Mouse (Mus musculus): Measurements from ENCODE around the gene Gm26920. TPM values are rescaled to one million over a fixed set of nuclear protein-coding genes. Genes with fewer than 3 reads are reported as not detected.

Gene Gm26920
- under 1 TPM; 0.02 to 0.77 TPM for polyA plus RNA-seq (2012; fragmentation: generic; extraction: Trizol)

DNA sequence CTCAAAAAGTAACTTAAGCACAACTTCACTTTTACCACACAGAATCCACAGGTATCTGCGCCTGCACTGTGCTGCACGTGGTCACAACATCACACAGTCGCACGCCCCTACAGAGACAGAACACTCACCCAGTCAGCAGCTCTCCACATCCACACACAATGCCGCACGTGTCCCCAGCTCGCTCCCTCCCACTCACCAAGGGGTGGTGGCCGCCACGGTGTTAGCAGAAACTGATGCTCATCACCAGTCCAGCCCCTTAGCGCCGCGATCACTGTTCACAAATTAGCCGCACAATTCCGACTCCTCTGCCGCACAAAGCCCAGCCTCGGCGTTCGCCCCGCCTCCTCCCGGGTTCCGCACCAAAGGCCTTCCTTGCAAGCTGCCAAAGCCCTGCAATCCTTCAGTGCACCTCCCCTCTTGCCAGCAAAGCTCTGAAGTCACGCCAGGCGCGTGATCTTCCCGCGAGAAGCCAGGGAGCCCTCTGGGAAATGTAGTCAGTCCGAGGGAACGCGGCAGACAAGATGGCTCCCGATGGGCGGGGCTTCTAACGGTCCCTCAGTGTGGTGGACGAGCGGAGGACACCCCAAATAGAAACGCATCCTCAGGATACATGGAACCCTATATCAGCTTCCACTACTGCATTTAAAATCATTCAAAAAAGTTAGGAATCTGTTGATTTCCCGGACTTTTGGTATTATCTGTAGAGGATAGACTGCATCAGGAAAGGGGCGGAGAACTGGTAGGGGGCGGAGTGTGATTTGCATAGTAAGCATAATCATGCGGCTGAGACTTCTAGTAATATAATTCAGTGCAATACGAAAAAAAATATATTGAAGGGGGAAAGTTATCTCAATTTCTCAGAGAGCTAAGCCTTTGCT is at the start of gene Gm26920, which contains the start of gene Zfp566:
Gene Gm26920 (minus strand): TSS at position 319 of the 878 bp plus-strand sequence.
Gene Zfp566 (minus strand): TSS at position 436 of the 878 bp plus-strand sequence.

DNA sequence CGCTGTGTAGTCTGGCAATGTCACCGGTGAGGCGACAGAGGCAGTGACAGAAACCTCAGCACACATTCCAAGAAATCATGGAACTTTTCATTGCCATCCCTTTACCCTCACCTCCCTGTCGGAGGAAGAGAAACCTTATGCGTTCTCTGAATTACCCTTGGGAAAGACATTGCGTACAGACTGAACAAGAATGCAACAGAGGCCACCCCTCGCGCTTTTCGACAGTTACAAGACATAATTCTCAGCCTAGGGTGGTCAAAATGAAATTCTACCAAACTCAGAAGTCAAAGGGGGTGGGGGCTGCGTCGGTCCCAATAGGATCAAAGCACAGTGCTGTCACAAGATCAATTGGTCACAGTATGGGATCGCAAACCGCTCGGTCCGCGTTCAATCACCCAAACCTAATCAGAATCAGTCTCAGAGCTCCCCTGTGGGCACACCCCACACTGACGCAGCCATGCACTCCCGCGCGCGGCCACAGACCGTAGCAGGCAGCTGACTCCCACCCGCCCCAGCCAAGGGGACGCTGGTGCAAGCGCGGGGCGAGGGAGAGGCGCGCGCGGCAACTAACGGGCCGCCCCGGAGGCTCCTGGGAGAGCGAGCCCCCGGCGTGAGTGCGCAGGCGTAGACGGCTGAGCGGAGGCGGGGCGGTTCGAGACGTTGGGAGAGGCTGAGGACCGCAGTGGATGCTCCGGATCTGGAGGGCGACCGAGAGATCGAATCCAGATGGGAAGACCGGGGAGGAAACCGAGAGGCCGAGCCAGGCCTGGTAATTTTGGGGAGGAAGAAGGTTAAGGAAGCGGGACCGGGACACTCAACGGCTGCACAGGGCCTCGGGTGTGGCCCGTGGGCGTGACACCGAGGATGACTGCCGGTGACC is 31.3 kb upstream of the Gm26920 start, which contains the start of gene Zfp382:
Gene Zfp382 (plus strand): TSS at position 635 of the 880 bp plus-strand sequence.

DNA sequence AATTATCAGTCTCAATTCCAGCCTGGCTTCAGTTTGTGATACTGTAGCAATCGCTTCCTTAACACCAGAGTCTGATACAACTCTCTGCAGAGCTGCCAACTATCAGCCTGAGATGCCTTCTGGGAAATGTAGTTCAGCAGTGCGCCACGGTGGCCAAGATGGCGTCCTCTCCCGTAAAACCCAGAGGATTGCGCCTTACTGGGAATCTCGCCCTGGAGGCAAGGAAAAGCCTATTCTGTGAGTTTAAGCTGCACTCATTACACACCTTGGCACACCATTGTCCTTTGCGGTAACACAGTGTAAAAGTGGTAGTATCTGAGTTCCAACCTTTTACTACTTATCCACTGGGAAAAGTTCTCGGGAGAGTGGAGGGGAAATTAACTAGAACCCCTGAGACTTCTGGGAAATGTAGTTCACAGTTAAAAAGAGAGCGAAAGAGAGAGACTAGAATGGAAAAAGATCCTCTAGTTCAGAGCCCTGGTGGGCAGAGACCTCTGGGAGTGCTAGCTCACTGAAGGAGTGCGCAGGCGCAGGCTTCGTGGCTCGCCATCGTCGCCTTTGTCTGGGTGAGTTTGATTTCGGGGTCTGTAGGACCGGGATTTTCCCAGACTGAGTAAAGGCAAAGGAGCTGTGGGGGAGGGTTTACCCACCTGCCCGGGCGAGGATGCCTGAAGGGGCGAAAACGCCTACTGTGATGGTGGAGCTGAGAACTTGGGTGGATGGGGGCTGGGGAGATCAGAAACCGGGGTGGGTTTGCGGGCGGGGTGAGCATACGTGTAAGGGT is 4.6 kb upstream of the Gm26920 start, which contains the start of gene Zfp260:
Gene Zfp260 (plus strand): TSS at position 132 of the 784 bp plus-strand sequence.

DNA sequence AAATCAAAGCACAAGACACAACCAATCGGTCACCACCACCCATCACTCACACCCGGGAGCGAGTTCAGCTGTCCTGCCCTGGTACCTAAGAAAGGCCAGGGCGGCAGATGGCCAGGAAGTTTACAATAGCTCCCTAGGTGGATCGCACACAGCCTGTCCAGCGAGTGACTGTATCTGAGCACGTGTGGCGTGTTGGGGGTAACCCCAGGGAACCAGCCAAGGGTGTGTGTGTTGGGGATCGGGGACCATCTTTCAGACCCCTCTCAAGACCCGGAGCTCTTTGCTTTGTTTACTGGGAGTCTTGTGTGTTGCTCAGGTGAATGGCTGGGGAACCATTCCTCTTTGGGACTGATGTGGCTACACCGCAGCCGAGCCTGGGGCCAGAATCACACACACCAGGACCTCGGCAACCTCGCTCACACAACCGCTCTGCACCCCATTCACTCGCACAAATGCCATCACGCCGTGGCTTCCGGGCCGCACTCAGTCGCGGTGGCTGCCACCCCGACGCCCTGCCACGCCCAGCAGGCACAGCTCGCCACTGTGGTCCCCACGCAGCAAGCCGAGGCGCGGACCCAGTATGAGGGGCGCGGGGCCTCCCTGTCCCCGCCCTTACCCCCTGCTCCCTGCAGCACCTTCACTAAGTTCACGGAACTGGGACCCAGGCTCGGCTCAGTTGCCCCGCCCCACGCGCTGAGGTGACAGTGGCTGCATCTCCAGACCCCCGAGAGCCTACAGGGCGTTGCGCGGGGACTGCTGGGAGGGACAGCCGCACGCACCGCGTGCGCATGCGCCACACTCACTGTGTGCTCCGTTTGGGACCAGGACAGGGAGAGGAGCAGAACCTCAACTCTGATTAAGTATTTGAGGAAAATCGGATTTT is 17.8 kb downstream of the Gm26920 start, which contains the start of gene Zfp82:
Gene Zfp82 (minus strand): TSS at position 755 of the 883 bp plus-strand sequence.

DNA sequence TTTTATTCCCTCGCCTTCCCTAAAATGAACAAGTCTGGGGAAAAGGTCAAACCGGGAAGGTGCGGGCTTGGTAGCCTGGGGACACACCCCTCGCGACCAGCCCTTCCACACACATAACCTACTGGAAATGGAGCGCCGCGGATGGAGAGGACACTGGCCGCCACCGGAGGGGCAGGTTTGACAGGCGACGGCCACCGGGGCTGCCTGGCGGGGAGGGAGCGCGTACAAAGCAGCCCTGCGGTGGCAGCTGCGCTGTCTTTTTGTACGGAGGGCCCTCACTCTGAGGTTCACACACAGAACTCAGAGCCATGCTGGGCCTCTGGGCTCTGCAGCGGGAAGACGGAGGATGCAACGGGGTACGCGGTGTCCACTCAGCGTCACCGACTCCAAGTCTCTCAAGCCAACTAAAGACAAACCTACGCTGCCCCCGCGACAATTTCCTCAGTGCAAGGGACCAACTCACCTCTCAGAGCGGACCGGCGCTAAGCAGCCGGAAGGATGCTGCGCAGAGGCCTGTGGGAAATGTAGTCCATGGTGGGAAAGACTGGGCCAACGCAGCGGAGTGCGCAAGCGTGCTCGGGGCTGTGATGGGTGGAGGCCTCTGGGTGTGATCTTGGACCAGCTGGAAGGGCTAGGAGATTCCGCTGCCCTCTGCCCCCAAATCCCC is 39.2 kb downstream of the Gm26920 start, which contains the start of gene Zfp14:
Gene Zfp14 (minus strand): TSS at position 499 of the 667 bp plus-strand sequence.

Other genes starting within 250 kb of the Gm26920 start
- 1 to 10 TPM in 1 of 2 experiments, under 1 TPM in 1; 0.09 to 1.4 TPM for gene Zfp940, start 236.7 kb downstream of the Gm26920 start, polyA plus RNA-seq (2012; fragmentation: generic; extraction: Trizol)
- gene Zfp420, start 230.4 kb downstream of the Gm26920 start, polyA plus RNA-seq (2012; fragmentation: generic; extraction: Trizol), result under 1 TPM; 0.25 to 0.98 TPM
- gene Zfp27, start 183.8 kb downstream of the Gm26920 start, polyA plus RNA-seq (2012; fragmentation: generic; extraction: Trizol), result 1 to 10 TPM in 1 of 2 experiments, under 1 TPM in 1; 0.23 to 5.7 TPM
- gene Zfp383, start 182.2 kb downstream of the Gm26920 start, polyA plus RNA-seq (2012; fragmentation: generic; extraction: Trizol), result 1 to 10 TPM in 1 of 2 experiments, under 1 TPM in 1; 0.11 to 3.4 TPM
- 1 to 10 TPM in 1 of 2 experiments, under 1 TPM in 1; 0.29 to 2.7 TPM for gene Zfp74, start 136.3 kb downstream of the Gm26920 start, polyA plus RNA-seq (2012; fragmentation: generic; extraction: Trizol)
- 1 to 10 TPM in 1 of 2 experiments, under 1 TPM in 1; 0.22 to 2.1 TPM for gene Zfp568, start 106.5 kb downstream of the Gm26920 start, polyA plus RNA-seq (2012; fragmentation: generic; extraction: Trizol)
- gene Zfp14, start 39.0 kb downstream of the Gm26920 start, polyA plus RNA-seq (2012; fragmentation: generic; extraction: Trizol), result 1 to 10 TPM in 1 of 2 experiments, under 1 TPM in 1; 0.07 to 2.3 TPM
- gene Zfp82, start 17.5 kb downstream of the Gm26920 start, polyA plus RNA-seq (2012; fragmentation: generic; extraction: Trizol), result 1 to 10 TPM in 1 of 2 experiments, under 1 TPM in 1; 0.41 to 2.9 TPM
- gene Zfp566, start 117 bp upstream of the Gm26920 start, polyA plus RNA-seq (2012; fragmentation: generic; extraction: Trizol), result 1 to 10 TPM in 1 of 2 experiments, under 1 TPM in 1; 0.22 to 4.5 TPM
- 10 to 100 TPM in 1 of 2 experiments, under 1 TPM in 1; 0.92 to 11.2 TPM for gene Zfp260, start 4.4 kb upstream of the Gm26920 start, polyA plus RNA-seq (2012; fragmentation: generic; extraction: Trizol)
- gene Zfp382, start 31.5 kb upstream of the Gm26920 start, polyA plus RNA-seq (2012; fragmentation: generic; extraction: Trizol), result 1 to 10 TPM in 1 of 2 experiments, under 1 TPM in 1; 0.15 to 2.5 TPM
- 10 to 100 TPM in 1 of 2 experiments, under 1 TPM in 1; 0.48 to 12.2 TPM for gene Zfp146, start 79.3 kb upstream of the Gm26920 start, polyA plus RNA-seq (2012; fragmentation: generic; extraction: Trizol)
- 1 to 10 TPM; 2.7 to 6.7 TPM for gene Cox7a1, start 93.7 kb upstream of the Gm26920 start, polyA plus RNA-seq (2012; fragmentation: generic; extraction: Trizol)
- 100 to 1,000 TPM; 667 to 923 TPM for gene Capns1, start 108.4 kb upstream of the Gm26920 start, polyA plus RNA-seq (2012; fragmentation: generic; extraction: Trizol)
- gene Polr2i, start 141.5 kb upstream of the Gm26920 start, polyA plus RNA-seq (2012; fragmentation: generic; extraction: Trizol), result 100 to 1,000 TPM; 140 to 190 TPM
- gene Tbcb, start 141.9 kb upstream of the Gm26920 start, polyA plus RNA-seq (2012; fragmentation: generic; extraction: Trizol), result 100 to 1,000 TPM; 159 to 336 TPM
- gene Ovol3, start 145.3 kb upstream of the Gm26920 start, polyA plus RNA-seq (2012; fragmentation: generic; extraction: Trizol), result under 1 TPM in 1 of 2 experiments, not detected in 1; 0.08 TPM
- gene Thap8, start 189.7 kb upstream of the Gm26920 start, polyA plus RNA-seq (2012; fragmentation: generic; extraction: Trizol), result under 1 TPM; 0.15 to 0.45 TPM
- gene Wdr62, start 190.0 kb upstream of the Gm26920 start, polyA plus RNA-seq (2012; fragmentation: generic; extraction: Trizol), result 10 to 100 TPM; 12.7 to 22.5 TPM
- gene Clip3, start 201.3 kb upstream of the Gm26920 start, polyA plus RNA-seq (2012; fragmentation: generic; extraction: Trizol), result 100 to 1,000 TPM in 1 of 2 experiments, 10 to 100 TPM in 1; 59.0 to 203 TPM
- 10 to 100 TPM; 28.8 to 45.8 TPM for gene Alkbh6, start 218.3 kb upstream of the Gm26920 start, polyA plus RNA-seq (2012; fragmentation: generic; extraction: Trizol)
- 1 to 10 TPM in 1 of 2 experiments, under 1 TPM in 1; 0.21 to 1.4 TPM for gene Syne4, start 224.4 kb upstream of the Gm26920 start, polyA plus RNA-seq (2012; fragmentation: generic; extraction: Trizol)
- gene E130208F15Rik, start 231.3 kb upstream of the Gm26920 start, polyA plus RNA-seq (2012; fragmentation: generic; extraction: Trizol), result not detected
- gene Sdhaf1, start 233.5 kb upstream of the Gm26920 start, polyA plus RNA-seq (2012; fragmentation: generic; extraction: Trizol), result 10 to 100 TPM; 13.5 to 16.3 TPM

All from C3H10T1/2 (cell line).